Mouse (Mus musculus) neural tube, embryonic 14.5 days (tissue): ENCODE results near the gene Zfp871. TPM values are rescaled to one million over a fixed set of nuclear protein-coding genes. Genes with fewer than 3 reads are reported as not detected.

ENCODE experiments used
- polyA plus RNA-seq: library from polyadenylated mRNA; unstranded; fragments of >200 nt; fragmentation: Nextera tagmentation; extraction: Ambion mirVana; gene quantifications from 2 replicates; pipeline ENCODE4 v1.2.1, GENCODE M21; 2014

The Zfp871 gene
- polyA plus RNA-seq, 1 experiment from 2014 or later: 82.9 TPM

Other genes starting within 250 kb of the Zfp871 start
- gene Cyp4f37, start 167.0 kb downstream of the Zfp871 start, polyA plus RNA-seq: 0.80 and 1.5 TPM in 2 replicates
- gene Cyp4f40, start 129.4 kb downstream of the Zfp871 start, polyA plus RNA-seq: not detected in 2 replicates
- gene Cyp4f15, start 102.7 kb downstream of the Zfp871 start, polyA plus RNA-seq: 1.7 and 1.8 TPM in 2 replicates
- gene Zfp811, start 21.6 kb upstream of the Zfp871 start, polyA plus RNA-seq: 58.4 and 60.6 TPM in 2 replicates
- 23.1 and 24.6 TPM in 2 replicates for gene Zfp799, start 42.0 kb upstream of the Zfp871 start, polyA plus RNA-seq
- 9.5 and 11.7 TPM in 2 replicates for gene Zfp870, start 103.4 kb upstream of the Zfp871 start, polyA plus RNA-seq
- gene Cyp4f14, start 129.1 kb upstream of the Zfp871 start, polyA plus RNA-seq: not detected in 2 replicates
- 6.9 and 9.4 TPM in 2 replicates for gene Cyp4f13, start 159.1 kb upstream of the Zfp871 start, polyA plus RNA-seq
- gene Zfp472, start 177.5 kb upstream of the Zfp871 start, polyA plus RNA-seq: 7.3 and 9.5 TPM in 2 replicates
- gene Zfp952, start 204.8 kb upstream of the Zfp871 start, polyA plus RNA-seq: 24.9 and 25.0 TPM in 2 replicates
- 33.6 and 34.4 TPM in 2 replicates for gene Zfp763, start 245.1 kb upstream of the Zfp871 start, polyA plus RNA-seq